Mouse (Mus musculus) midbrain, embryonic 11.5 days (tissue): Measurements from ENCODE around the gene Fam187a. TPM values are rescaled to one million over a fixed set of nuclear protein-coding genes. Genes with fewer than 3 reads are reported as not detected.

ENCODE experiments used
- ATAC-seq: fragments of 200-750 bp; cut with Nextera tagmentation; 2 replicates; pipeline ENCODE4 v1.8.0; 2017; ENCODE audit warnings: moderate TSS enrichment, moderate library complexity; ENCODE audit not compliant: low FRiP score
- DNase-seq: peaks from one replicate; pipeline ENCODE4 v3.0.0; 2015; ENCODE audit warnings: low spot score; ENCODE audit errors: missing footprints
- H3K27ac ChIP-seq: fragments of 300-500 bp; sonication (generic); 2 replicates; pipeline ENCODE4 v1.5.1; 2014; ENCODE audit warnings: low read depth, low read length
- H3K27me3 ChIP-seq: fragments of 300-500 bp; sonication (generic); 2 replicates; pipeline ENCODE4 v1.6.1; 2014; ENCODE audit warnings: mild to moderate bottlenecking, low read length, moderate library complexity, mixed read lengths; ENCODE audit not compliant: control insufficient read depth, insufficient read depth
- H3K36me3 ChIP-seq: fragments of 300-500 bp; sonication (generic); 2 replicates; pipeline ENCODE4 v1.6.1; 2014; ENCODE audit warnings: mild to moderate bottlenecking, low read length, moderate library complexity, mixed read lengths; ENCODE audit not compliant: control insufficient read depth, insufficient read depth
- H3K4me1 ChIP-seq: fragments of 300-500 bp; sonication (generic); 2 replicates; pipeline ENCODE4 v1.6.1; 2014; ENCODE audit warnings: low read length; ENCODE audit not compliant: control insufficient read depth, insufficient read depth
- H3K4me2 ChIP-seq: fragments of 300-500 bp; sonication (generic); 2 replicates; pipeline ENCODE4 v1.6.1; 2014; ENCODE audit warnings: mild to moderate bottlenecking, moderate library complexity
- H3K4me3 ChIP-seq: fragments of 300-500 bp; sonication (generic); 2 replicates; pipeline ENCODE4 v1.5.1; 2014; ENCODE audit warnings: low read depth, low read length
- H3K9ac ChIP-seq: fragments of 300-500 bp; sonication (generic); 2 replicates; pipeline ENCODE4 v1.6.1; 2014; ENCODE audit warnings: low read length
- H3K9me3 ChIP-seq: fragments of 300-500 bp; sonication (generic); 2 replicates; pipeline ENCODE4 v1.6.1; 2016; ENCODE audit warnings: low read length; ENCODE audit not compliant: control insufficient read depth
- WGBS: fragments of 180-500 bp; shearing (Covaris S2); extraction: QIAGEN DNeasy Blood & Tissue Kit; methylation state at CpG from one replicate; pipeline ENCODE4 v1.1.7; 2014; 5-methylcytosine and 5-hydroxymethylcytosine counted together
- polyA plus RNA-seq: library from polyadenylated mRNA; unstranded; fragments of >200 nt; fragmentation: Nextera tagmentation; extraction: Ambion mirVana; gene quantifications from 2 replicates; pipeline ENCODE4 v1.2.1, GENCODE M21; 2014

Gene Fam187a
- polyA plus RNA-seq, 1 experiment from 2014 or later = 0.11 TPM

DNA sequence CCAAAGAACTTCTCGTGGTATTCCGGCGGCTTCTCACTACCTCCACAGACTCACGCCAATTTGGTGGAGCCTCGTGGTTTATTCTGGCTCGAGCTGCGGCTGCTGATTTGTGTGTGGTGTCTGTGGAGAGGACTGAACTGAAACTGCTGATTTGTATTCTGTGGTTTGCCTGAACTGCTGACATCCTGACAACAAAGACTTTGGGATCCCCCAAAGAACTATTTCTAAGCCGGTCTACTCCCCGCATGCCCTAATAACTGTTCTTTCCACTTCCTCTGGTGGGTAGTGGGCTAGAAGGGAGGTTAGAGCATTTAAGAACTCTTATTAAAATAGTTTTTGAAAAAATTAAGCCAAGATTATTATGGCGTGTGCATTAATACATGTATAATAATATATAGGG is 45.7 kb downstream of the Fam187a start:
- WGBS = 93% methylated on average over 10 of the region's 10 CpGs
- Histone ChIP-seq H3K9ac (no peak overlapping the region), H3K36me3 (no peaks in the 10 kb centered on the region), H3K4me3 (no peak overlapping the region), H3K27ac (no peak overlapping the region), H3K27me3 (no peaks in the 10 kb centered on the region), H3K4me1 (no peaks in the 10 kb centered on the region), H3K9me3 (no peaks in the 10 kb centered on the region), H3K4me2 (no peak overlapping the region)
- no peak for DNase-seq
- no peak for ATAC-seq

DNA sequence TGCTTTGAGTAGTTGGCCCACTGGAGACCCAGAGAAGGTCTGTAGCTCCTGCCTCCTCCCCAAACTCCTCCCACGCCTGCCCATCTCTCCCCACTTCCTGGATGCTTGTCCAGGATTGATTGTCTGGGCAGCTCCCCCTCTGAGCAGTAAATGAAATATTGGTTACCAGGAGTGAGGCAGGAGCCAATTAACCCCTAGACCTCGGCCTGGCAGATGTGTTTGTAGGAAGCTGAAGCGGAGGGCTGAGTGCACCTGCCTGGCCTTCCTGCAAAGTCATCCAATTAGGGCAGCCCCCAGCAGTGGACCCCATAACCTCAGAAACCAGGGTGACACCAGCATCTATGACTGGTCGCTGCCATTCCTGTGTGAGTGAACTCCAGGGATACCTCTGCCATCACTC is 51.3 kb downstream of the Fam187a start:
- H3K4me1 ChIP-seq = peaks cover 7% of the 10 kb centered on the region; the same call in 1 of the 2 replicates
- no peak overlapping the region for H3K4me2 ChIP-seq
- H3K27me3 ChIP-seq = no peaks in the 10 kb centered on the region
- DNase-seq (no peak), ATAC-seq (no peak)
- WGBS = 53% methylated on average over 4 of the region's 4 CpGs
- H3K4me3 ChIP-seq = no peak overlapping the region
- no peaks in the 10 kb centered on the region for H3K9me3 ChIP-seq
- no peaks in the 10 kb centered on the region for H3K36me3 ChIP-seq
- H3K9ac ChIP-seq = no peak overlapping the region
- H3K27ac ChIP-seq = no peak overlapping the region

Other genes starting within 250 kb of the Fam187a start
- gene Meioc, start 221.5 kb upstream of the Fam187a start, polyA plus RNA-seq = 0.40 and 0.62 TPM in 2 replicates
- gene Ccdc43, start 187.4 kb upstream of the Fam187a start, polyA plus RNA-seq = 62.1 and 67.1 TPM in 2 replicates
- gene Adam11, start 123.7 kb upstream of the Fam187a start, polyA plus RNA-seq = 13.6 and 13.8 TPM in 2 replicates
- 85.5 and 87.8 TPM in 2 replicates for gene Gjc1, start 65.5 kb upstream of the Fam187a start, polyA plus RNA-seq
- gene Higd1b, start 49.3 kb upstream of the Fam187a start, polyA plus RNA-seq = not detected in 2 replicates
- 240 and 252 TPM in 2 replicates for gene Eftud2, start 4.2 kb upstream of the Fam187a start, polyA plus RNA-seq
- 1.6 and 1.9 TPM in 2 replicates for gene Ccdc103, start 4.0 kb upstream of the Fam187a start, polyA plus RNA-seq
- gene Gfap, start 15.7 kb downstream of the Fam187a start, polyA plus RNA-seq = 0.11 TPM in 1 of 2 replicates, not detected in the other
- 6.3 and 6.9 TPM in 2 replicates for gene Kif18b, start 40.0 kb downstream of the Fam187a start, polyA plus RNA-seq
- gene C1ql1, start 61.5 kb downstream of the Fam187a start, polyA plus RNA-seq = 15.1 and 17.4 TPM in 2 replicates
- gene Nmt1, start 143.0 kb downstream of the Fam187a start, polyA plus RNA-seq = 45.6 and 51.3 TPM in 2 replicates
- 238 and 259 TPM in 2 replicates for gene Dcakd, start 143.2 kb downstream of the Fam187a start, polyA plus RNA-seq
- gene Plcd3, start 216.5 kb downstream of the Fam187a start, polyA plus RNA-seq = 0.63 and 0.86 TPM in 2 replicates
- 8.2 and 10.5 TPM in 2 replicates for gene Acbd4, start 216.5 kb downstream of the Fam187a start, polyA plus RNA-seq
- gene Hexim1, start 231.1 kb downstream of the Fam187a start, polyA plus RNA-seq = 4.6 and 5.2 TPM in 2 replicates
- 5.0 and 6.3 TPM in 2 replicates for gene Hexim2, start 247.3 kb downstream of the Fam187a start, polyA plus RNA-seq